Mouse (Mus musculus) thymus, adult 18-20 months (tissue): Measurements from ENCODE around the gene Ptprz1.

Experiments
- DNase-seq, 2 experiments: peaks; one replicate each; pipeline ENCODE4 v3.0.0; 2022; ENCODE audit warnings: mixed read lengths in 2 of 2

Ptprz1 gene

DNA sequence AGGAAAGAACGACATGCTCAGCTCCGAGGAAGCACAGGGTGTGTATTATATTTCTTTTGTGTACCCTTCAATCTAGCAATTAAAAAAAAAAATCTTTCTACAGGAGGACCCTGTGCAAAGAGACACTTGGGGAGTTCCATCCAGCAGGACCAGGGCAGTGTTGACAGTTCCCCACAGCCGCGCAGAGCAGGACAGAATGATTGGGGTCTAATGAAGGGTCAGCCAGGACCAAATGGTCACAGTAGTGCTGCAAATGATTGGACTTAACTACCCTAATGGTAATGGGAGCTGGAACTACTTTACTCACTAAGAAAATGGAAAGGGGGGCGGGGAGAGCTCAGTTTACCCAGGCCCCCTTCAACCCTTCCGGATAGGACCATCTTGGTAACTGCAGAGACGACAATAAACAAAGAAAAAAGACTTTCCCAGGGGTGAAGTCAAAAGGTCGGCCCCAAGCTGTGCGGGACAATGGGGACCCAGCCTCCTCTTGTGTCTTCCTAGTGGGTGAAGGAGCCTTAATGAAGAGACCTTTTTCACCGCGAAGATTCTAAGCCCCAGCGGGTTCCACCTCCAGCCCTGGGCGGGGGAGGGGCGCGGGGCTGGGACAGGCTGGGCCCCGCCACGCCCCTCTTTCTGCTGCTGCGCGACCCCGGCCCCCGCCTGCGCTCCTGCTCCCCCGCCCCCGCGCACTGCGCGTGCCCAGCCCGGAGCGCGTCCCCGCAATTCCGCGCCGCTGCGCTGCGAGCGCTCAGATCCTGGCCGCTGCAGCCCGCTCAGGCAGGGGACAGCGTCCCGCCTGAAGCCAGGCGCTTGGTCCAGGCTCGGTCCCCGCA, at the start of gene Ptprz1:
Gene Ptprz1, plus strand, starts transcription at position 722 of the 833 bp plus-strand sequence.
- DNase-seq, result no peak

DNA sequence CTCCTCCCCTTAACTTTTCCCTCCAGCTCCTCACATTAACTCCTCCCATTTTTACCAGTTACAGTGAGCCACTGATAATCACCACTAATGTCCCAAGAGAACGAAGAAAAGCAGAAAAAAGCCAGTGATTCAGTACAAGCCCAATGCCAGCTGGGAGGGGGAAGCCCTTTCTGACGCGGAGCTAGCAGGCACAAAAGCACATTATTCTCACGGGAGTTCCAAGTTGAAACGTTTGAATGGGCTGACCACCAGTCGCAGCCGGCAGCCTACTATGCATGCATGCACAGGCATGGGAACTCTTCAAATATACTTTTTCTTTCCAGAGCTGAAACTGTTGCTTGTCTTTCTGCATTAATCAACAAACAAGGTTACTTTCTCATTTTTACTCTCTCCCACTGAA, 41.7 kb upstream of the Ptprz1 start:
- DNase-seq, result no peak

DNA sequence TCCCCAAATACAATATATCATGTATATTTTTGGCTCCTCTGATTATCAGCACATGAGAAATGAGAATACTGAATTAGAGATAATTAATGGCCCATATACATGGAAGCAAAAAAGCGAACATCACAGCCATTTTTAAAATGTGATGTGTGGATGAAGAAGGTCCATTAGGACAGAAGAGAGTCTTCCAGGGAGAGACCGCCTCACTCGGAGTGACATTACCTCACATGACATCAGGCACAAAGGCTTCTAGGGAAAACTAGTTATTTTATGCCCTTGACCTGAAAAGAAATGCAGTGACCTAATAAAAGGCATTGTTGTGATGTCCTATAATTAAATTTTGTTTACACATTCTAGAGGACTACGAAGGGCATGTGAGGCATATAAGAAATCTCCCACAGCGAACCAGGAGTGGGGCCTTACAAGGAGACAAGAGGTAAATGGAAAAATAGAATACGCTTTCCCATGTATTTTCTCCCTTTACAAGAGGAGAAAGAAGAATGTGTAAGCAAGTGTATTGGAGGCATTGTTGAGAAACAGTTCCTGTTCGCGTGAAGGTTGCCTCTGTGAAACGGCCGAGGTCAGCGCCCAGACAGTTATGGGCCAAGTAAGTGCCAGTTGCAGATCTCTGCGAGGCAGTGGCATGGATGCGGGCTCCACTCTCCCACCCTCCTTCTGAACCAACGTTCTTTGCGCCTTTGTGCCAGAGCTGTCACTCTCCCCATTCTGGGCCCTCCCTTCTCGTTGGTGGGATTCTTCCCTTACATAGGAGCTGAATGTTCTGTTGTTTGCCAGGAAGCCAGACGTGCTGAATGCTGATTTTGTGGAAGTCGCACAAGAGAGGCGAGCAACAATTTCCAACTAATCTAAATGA, 41.0 kb upstream of the Ptprz1 start:
- no peak for DNase-seq

DNA sequence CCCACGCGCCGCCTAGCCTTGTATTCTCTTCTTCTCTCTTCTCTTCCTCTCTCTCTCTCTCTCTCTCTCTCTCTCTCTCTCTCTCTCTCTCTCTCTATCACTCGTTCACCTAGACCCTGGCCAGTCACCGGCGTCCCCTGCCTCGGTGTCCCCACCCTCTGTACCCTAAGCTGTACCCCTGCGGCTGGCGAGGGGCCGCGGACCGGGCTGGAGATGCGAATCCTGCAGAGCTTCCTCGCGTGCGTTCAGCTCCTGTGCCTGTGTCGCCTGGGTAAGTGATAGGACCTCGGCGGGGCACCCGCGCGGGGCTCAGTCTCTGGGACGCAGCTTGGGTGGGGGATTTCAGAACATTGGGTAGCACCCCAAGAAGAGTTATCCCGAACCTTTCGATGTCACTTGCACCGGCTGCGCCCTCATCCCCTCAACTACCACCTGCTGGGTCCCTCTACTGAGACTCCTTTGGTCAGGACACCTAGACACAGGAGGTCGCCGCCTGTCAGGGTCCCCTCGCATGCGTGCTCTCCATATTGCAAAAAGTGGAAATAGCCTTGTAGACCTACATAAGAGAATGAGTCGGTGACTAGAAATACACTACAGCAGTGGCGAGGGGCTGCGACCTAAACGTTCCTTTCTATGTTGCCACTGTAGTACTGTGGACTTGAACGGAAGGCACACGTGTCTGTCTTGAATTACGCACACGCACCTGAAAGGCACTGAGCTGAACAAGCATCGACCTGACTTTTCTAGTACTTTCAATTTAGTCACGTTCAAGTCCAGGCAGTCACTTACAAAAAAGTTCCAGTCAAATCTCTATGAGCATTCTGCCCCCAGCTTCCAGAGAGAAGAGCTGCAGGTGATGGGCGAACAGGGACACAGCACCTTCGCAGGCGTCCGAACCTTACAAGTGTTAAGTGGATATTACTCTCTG, 576 bp downstream of the Ptprz1 start:
- DNase-seq, result no peak

DNA sequence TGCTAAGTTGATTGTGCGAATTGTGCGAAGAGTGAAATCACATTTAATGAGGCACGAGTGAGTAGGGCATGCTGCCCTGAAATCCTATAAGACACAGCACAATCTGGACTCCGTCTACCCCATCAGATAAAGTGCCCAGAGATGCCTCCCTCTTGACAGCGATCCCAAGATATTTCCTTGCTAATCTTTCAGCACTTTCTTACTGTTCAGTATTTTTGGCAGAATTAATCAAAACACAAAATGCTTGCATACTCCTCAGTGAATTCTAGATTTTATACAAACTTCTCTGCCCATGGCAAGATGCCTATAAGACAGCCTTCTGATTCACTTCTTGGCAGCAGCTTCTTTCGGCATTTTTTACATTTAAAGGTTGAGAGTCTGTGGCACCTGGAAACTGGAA, 12.7 kb downstream of the Ptprz1 start:
- no peak for DNase-seq

DNA sequence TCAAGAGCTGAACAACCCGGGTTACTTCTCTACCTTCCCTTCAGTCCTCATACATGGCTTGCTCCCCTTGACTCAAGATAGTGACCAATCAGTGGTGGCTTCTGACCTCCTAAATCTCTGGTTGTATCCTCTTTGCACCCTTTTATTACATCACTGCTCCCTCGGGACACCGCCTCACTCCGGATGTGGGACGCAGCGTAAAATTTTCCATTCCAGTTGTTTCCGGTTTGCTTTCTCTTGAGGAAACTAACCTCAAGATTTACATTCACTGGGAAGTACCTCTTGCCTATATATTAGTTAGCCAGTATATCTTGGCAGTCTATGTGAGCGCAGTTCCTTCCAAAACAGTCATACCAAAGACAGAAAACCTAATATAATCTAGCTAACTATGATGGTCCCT, 14.0 kb downstream of the Ptprz1 start:
- no peak for DNase-seq

DNA sequence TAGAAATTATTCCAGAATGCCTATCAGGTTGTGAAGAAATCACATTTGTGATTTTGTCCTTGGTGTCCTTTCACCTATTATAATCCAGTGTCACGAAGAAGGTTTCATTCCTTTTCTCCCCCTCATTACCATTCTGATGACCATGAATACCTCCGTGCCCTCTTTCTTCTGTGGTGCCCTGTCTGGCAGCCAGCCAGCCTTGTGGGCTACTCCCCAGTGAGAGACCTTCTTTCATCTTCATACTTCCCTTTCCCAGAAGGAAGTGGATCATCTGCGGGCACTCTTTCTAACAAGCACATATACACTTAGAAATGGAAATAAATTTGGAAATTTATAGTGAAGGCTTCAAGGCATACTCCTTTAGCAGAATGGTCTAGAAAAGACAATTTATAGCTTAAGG, 26.7 kb downstream of the Ptprz1 start:
- DNase-seq, result no peak

DNA sequence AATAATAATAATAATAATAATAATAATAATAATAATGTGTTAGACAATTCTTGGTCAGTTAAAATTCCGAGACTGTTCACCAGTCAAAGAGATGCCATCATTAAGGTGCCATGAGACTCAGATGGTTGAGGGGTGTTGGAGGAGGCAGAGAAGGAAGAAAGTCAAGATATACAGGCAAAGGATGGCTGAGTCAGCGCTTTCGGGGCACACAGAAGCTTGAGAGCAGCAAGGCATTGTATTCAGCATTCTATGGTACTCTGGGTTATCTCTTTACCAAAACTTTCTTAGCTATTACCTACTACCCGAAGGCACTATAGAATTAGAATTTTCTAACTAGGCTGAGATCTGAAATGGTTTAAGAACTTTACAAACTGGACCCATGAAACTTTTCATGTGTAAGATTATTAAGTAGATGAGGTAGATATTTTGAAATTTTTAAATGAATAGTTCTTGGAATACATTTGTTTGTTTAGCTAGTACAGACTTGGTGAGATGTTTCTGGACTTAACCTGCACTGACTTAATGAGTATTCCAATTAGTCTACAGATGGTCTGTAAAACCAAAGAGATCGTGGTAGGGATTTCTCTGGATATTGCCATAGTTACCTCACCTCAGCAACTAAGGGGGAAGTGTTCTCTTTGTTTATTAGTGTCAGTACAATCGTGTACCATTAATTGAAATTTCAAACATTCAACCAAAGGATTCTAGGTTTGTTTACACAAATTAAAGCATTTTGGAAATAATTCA, 33.4 kb downstream of the Ptprz1 start:
- DNase-seq, result no peak

DNA sequence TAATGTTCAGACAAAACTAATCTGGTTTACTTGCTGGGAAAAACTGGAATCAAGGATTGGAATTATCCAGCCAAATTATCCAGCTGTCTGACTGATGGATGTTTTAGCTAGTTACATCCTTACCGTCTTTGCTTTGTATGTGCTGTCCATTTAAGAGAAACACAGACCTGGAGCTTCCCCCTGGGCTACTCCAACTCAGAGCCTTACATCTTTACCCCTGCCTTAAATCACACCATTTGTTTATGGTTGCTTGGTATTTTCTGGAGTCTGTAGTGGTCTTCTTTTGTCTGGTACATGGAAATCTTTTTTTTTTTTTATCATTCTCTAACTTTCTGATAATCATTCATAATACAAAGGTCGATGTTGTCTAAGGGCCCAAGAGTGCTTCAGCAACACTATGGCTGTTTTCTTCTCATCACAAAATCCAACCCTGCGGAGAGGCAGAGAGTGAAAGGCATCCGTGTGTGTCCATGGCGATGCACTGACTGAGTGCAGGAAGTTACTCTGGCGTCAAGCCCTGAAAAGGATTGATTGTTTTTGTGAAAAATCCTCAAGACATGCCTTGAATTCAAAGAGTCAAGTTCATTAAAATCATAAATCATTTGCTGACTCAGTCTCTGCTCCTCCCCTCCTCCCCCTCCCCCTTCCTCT, 34.1 kb downstream of the Ptprz1 start:
- DNase-seq, result no peak

DNA sequence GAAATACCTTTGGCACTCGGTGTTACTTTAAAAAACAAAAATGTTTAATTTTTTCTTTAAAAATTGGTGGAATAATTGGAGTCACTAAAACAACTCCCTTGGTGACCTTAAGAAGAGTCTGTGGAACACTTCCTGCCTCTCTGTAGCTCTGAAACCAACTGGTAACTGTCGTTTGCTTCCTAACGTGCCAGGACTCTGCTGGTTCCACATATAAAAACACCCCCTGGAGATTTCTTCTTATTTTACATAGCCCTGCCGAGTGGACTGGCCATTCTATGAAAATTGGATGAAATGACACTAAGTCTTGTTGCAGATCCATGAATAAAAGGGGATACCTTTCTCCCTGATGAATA, 34.6 kb downstream of the Ptprz1 start:
- no peak for DNase-seq

DNA sequence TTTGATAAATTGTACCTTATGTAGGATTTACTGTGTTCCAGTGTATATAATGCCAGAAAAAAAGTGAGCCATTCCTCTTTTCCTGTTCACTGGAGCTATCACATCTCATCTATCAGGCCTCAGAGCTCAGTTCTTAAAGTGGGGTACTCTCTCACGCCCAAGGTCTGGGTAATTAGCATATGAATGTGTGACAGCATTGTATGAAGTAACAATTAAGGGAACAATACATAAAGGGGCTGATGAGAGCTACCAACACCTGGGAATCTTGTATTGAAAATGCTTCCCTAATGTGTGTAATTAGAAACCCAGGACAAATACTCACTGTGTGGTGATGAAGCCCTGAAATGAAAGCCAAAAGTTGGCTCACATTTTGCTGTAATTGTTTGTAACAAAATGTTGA, 47.6 kb downstream of the Ptprz1 start:
- DNase-seq, result no peak

DNA sequence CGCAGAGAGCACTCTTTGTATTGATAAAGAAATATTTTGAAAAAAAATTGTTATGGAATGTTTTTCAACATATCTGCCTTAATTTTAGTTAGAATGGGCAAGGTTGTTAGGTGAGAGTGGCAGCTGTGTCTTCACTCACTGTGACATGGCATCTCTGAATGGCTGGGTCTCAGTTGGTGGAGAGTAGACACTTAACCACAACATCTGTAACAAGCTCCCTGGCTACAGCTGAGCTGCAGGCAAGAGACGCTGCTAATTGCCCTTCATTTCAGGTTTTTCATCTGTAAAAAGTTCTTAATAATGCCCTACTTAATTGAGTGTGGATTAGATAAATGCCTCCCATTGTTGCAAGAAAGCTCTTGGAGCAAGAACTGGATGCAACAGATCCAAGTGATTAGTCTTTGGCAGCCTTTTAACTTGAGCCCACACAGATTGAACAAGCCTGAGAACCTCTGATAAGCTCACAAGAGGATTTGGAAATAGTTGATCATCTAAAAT, 57.5 kb downstream of the Ptprz1 start:
- DNase-seq, result no peak

DNA sequence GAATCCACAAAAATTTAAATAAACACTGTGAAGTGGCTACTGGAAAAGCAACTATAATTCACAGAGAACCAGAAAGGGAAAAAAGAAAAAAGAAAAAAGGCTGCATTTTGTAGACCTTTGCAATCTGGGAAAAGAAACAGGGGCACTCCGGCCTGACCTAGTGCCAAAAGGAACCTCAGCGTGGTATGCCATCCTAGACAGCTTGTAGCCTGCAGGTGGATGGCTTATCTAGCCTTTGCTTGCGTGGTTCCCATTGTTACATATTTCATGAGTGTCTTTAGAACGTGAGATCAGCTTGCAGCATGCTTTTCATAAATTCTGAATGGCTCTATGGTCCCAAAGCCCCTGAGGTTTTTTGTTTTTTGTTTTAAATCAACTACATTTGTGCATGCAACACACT, 61.8 kb downstream of the Ptprz1 start:
- DNase-seq, result no peak

DNA sequence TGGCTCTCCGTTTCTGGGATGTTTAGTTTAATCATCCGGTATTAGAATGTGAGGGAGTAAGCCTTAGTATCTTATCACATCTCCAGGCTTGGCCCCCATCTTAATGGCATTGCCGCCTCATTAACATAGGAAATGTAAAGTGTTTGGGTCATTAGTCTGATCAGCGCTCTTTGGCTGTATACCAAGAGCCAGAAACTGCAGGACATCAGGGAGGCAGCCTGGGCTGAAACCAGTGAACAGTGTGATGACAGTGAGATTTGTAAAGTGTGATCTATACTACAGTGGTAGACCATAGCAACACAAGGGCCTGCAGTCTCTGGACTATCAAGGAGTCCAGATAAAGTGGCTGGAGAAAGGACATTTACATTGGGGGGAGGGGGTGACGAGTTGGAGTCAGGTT, 62.2 kb downstream of the Ptprz1 start:
- no peak for DNase-seq

DNA sequence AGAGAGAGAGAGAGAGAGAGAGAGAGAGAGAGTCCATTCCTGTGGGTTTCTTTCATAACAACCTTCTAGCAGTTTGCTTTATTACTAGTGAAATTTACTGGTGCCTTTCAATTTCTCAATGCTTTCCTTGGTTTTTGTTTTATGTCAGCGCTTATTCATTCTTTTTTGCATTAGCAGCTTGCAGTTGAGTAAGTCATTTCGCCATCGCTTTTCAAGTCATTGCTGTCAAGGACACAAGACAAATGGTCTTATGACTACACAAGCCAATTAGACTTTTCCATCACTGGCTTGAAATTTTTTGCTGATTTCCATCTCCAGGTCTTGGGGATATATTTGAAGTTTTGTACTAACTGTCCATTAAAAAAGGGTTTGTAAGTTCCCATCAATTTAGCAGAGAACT, 68.9 kb downstream of the Ptprz1 start:
- DNase-seq, result no peak

DNA sequence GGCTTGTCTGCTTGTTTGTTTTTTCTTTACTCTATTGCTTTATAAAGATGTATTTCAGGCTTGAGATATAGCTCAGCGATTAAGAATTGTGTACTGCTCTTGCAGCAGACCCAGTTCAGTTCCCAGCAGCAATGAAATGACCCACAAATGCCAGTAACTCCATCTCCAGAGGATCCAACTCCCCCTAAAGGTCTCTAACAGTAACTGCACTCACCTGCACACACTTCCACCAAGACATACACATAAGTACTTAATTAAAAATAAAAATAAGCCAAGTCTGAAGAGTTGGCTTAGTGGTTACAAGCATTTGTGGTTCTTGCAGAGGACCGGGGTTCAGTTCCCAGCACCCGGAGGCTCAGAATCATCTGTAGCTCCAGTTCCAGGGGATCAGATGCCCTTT, 88.1 kb downstream of the Ptprz1 start:
- no peak for DNase-seq

DNA sequence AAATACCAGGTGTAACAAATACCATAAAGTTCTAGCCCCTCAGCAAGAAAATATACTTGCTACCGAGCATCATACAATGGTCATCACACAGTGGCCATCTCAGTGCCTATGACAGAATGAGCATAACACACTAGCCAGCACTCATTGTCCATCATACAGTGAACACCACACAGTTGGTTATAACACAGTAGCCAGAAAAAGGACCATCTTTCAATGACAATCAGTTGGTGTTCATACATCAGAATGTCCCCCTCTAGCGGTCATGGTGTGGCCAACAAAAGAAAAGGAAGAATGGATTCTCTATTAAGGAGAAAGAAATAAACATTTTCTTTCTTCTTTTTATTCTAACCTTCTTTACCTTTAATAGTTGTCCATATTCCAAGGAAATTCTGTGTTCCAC, 92.8 kb downstream of the Ptprz1 start:
- DNase-seq, result no peak

DNA sequence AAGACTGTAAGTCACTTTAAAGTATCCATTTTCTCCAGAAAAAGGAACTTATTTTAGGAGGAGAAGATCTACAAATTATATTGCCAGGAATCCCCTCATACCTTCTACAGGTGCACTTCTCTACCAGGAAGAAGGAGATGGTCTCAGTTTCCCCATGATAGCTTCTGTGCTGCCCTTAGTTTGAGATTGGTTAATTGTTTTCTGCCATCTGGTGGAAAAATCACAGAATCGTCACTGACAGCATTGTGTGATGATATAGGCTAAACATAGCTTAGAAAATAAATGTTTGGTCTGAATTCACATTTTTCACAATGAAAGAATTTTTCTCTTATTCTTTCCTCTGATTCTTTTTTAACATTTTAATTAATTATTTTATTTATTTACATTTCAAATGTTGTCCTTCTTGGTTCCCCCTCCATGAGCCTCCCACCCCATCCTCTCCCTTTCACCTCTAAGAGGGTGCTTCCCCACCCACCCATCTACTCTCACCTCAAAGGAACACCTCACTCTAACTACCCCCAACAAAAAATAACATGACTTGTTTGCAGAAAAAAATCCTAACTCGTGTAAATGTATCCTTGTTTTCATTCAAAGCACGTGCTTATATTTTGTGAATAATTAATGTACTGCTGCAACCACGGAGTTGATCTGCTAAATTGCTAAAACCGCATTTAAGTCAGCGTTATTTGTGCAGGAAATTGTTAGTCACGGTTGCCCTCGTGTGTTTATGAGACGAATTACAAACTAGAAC, 108.6 kb downstream of the Ptprz1 start:
- no peak for DNase-seq

DNA sequence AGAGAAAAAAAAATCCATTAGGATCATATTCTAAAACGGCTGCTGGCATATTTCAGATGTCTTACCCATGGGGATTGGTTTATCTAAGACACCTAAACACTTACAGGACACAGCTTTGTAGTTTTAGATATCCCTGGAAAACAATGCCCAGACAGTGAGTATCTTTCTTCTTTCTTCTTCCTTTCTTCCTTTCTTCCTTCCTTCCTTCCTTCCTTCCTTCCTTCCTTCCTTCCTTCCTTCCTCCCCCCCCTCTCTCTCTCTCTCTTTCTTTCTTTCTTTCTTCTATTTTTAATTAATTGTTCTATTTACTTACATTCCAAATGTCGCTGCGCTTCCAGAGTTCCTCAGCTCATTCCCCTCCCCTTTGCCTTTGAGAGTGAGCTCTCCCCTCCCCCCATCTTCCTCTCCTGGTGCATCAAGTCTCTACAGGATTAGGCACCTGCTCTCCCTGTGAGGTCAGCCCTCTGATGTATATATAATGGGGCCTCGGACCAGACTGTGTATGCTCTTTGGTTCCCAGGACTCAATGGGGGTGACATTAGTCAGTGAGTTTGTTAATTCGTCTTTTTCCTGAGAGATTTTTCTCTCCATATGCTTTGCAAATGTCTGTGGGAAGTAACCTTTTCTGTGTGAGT, 109.3 kb downstream of the Ptprz1 start:
- DNase-seq, result no peak

DNA sequence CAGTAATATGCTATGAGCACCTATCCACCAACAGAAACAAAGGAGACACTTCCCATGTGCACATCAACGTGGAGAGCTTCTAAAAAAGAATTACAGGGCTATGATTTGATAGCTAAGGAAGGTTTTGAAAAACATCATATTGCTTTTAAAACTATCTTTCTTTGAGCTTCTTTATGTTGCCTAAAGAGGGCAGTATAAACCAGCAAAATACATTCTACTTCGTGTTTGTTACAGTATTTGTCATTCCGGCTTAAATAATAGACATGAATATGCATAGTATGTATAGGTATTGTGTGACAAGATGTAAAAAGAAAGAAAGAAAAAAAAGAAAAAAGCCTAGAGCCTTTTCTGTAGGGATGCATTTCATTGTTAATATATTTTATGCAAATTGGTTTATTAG, 127.8 kb downstream of the Ptprz1 start:
- no peak for DNase-seq
